Mouse (Mus musculus) hindlimb bud, embryonic 11.5 days (tissue): Measurements from ENCODE around the gene Grin2b.

Source experiments
- DNase-seq: peaks from one replicate; pipeline ENCODE4 v3.0.0-alpha.2; 2012; ENCODE audit warnings: low read depth, low spot score; ENCODE audit errors: extremely low spot score

Grin2b gene

DNA sequence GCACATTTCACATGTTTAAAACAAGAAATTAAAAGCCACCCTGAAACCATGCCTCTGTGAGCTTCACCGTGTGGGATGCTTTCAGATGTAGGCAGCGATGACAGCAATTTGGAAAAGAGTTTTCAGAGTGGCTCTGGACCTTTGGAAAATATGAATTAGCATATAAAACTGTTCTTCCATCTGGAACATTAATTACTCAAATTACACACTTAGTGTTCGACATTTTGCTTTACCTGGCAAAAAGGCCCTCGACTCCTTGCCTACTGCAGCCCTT is 162.3 kb downstream of the Grin2b start:
- DNase-seq: no peak

DNA sequence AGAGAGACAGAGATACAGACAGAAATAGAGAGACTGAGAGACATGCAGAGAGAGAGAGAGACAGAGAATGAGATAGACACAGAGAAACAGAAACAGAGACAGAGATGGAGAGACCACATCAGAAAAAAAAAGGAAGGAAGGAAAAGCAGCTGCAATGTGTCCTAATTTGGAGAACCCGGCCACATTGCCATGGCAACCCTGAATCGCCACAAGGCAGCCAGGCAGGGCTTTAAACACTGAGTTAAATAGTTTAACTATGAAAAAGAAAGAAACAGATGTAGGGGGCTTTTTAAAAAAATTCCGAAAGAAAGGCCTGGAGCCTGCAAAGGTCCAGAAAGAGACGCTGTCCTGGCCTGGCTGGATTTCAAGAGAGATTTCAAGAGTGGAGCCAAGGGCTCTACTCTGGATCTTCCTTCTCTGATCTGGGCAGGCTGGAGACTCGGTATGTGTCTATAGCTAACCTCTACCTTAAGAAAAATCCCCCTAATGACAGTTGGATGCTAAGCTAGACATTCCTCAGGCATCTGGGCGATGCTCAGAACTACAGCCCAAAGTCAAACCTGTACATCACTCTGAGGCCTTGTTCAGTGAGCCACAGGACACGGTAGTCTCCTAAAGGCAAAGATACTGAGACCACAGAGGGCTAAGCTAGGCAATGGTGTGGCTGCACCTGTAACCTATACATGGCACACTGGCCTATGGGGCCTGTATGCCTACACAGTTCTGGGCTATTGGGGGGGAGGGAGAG is 162.8 kb downstream of the Grin2b start:
- no peak for DNase-seq

DNA sequence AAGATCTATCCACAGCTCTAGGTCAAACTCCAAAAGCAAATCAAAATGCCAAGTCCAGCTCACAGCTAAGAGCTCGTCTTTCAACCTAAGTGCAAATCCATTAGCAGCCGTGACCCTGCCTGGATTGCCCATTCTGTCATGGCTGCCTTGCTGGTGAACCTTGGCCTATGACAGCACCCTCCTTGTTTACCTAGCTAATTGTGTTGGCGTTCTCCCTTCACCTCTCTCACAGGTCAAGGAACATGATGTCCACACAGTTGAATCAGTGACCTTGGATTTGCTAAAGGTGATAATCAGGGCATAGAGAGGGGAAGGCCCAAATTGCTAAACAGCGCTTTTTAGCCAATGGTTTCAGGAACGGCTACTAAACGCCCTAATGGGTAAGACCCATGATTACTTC is 165.2 kb downstream of the Grin2b start:
- DNase-seq: no peak

DNA sequence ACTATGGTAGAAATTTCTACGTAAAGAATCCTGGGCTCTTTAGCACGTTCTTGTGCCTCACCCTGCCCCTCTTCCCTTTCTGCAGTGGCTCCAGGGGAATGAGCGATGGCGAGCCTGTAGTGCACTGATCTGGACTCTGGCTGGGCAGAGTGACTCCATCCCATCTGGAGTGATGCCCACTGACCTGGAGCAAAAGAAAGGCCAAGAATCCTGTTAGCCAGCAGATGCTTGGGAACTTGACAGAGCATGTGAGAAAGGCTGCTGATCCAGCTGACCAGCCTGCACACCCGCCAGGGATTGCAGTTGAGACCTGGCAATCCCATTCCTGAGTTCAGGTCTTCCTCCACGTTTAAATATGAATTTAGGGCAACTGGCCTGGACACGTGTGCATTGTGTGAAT is 178.6 kb downstream of the Grin2b start:
- DNase-seq: no peak

DNA sequence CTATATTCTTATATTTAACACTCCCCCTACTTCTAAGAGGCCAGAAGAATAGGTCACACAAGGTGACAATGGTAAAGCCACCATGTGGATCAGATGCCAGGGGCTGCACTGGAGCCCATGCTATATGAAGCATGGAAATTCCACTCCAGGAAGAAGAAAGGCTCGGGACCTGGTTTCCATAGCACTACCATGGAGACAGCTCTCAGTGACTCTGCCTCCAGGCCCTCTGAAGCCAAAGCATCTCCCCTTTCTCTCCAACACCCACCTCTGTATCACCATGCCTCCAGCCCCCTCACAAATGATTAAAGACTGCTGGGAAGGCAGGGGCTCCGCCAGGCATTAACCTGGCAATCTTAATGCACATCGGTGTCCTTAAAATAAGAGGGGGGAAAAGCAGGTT is 179.4 kb downstream of the Grin2b start:
- DNase-seq: no peak

DNA sequence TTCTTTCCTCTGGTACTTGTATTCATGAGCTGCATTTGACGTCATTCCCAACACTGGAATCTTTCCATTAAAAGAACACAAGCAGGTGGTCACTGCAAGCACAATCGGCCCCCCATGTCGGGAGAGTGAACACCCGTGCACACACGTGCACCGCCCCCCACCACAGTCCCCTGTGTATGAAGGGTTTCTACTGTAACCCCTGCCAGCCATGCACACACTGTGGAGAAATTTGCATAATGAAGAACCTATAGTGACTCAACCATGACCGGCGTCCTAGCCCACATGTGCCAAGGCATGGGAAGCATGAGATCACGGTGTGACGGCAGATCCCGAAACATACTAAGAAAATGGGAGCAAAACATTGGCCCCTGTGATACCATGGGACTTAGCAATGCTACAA is 179.9 kb downstream of the Grin2b start:
- DNase-seq: no peak

DNA sequence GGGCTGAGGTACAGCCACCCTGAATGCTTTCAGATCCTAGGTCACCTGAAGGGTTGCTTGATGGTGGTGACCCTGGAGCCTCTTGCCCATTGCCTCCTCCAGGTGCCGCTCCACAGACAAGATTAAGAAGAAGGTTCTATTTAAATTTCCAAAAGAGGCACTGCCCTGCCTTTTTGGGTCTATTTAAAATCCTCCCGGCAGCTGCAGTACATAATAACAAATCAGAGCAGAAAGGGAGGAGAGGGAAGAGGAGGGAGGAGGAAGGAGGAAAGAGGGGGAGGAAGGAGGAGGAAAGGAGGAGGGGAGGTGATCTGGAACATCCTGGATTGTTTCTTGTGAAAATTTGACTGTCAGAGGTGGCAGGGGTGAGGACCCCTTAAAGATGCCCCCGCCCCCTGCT is 197.2 kb downstream of the Grin2b start:
- DNase-seq: no peak

DNA sequence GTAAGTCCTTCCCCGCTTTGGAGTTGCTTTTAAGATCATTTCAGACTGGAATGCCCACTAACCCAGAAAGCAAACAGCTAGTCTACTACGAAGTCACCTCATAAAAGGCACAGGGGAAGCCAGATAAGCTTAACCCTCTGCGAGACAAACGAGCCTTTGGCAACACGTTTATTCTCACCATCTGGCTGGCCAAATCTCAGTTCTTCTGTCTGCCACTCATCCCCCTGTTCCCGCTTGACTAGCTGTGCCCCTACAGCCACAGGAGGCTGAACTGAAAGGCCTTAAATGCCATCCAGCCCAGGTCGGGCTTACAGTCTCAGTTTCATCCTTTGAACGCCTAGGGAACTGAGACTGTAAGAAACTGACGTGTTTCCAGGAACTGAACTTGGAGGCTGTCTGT is 200.8 kb downstream of the Grin2b start:
- DNase-seq: no peak

DNA sequence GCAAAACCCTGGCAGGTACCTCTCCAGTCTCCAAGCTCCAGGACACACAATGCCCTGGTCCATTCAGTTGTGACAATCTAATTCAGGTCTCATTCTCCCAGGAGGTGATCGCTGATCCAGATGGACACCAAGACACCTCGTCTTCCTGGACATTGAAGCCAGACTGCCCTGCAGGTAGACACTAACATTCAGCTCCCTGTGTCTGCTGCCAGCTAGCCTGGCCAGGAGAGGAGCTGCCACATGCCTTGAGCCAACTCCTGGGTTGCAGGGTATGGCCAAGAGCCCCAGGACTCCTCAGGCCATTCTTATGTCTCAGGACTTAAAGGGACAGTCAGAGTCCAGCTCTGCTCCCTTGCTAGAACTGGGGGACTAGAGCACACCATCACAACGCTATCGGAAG is 201.8 kb downstream of the Grin2b start:
- no peak for DNase-seq

DNA sequence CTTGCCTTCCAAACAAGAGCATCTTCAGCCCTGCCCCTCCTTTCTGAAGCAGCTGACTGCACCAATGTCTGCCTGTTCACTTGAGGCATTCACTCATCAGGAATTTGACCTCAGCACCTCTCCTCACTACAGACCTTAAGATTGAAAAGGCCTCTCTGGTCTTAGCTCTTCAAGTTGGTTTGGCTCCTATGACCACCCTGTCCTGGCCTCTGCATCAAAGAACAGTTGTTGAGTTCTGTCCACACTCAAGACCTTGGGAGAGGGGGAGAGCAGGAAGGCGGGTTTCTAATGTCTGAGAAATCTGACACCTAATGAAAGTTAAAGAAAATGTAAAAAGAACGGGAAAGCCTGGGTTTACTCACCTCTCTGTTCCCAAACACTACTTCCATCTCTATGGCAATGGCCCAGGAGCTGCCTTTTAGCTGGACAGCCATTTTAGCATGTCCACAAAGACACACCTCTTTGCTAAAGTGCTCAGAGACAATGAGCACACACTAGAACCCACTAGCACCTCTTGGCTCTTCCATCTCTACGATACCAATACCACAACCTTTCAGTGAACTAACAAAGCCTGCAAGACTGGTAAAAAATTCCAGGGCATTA is 202.5 kb downstream of the Grin2b start:
- DNase-seq: no peak

DNA sequence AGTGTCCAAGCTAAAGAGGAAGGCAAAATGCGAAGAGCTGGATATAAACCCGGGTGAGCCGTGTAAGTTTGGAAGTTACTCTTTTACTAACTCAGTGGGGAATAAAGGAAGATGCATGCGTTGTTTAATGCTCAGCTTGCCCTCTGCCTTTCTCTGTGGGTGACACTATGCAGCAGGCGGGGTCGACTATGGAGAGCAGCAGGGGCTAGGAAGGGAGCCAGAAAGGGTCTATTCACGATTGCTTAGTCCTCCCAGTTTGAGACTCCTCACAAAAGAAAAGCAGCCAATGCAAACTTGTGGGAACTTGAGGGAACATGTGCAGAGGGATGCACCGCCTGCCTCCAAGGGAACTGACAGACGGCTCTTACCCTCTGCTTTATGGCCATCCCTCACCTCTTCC is 211.5 kb downstream of the Grin2b start:
- DNase-seq: no peak

DNA sequence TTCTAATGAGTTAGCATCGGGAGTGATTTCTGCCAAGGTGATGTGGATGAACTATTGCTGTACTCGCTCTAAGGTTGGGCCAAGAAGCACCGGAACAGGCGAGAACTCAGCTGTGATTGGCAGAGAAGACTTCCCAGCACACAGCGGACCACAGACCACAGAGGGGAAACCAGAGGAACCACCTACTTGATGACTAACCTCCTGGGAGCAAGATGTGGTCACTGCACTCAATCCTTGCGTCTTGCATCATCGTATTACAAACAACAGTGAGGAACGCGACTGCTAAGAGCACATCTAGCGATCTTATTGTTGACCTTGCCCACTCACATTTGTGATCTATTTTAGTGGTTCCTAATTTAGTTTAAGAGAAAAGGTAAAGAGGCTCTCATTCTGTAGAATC is 213.7 kb downstream of the Grin2b start:
- DNase-seq: no peak

DNA sequence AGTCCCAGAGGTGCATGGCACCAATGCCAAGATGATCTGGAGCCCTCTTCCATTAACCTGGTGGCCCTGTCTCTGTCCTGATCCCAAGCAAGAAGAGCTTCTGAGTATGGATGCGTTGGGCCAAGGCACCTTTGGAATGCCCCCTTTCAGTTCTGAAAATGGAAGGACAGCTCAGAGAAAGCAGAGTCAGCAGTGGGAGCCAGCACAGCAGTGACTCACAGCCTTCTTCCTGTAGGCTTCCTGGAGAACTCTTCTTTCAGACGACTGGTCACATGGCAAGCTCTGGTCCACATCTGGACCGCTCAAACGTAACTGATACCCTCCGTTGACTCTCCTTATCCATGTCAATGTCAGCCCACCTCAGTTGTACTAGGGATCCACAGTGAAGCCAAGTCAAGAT is 221.6 kb downstream of the Grin2b start:
- no peak for DNase-seq

DNA sequence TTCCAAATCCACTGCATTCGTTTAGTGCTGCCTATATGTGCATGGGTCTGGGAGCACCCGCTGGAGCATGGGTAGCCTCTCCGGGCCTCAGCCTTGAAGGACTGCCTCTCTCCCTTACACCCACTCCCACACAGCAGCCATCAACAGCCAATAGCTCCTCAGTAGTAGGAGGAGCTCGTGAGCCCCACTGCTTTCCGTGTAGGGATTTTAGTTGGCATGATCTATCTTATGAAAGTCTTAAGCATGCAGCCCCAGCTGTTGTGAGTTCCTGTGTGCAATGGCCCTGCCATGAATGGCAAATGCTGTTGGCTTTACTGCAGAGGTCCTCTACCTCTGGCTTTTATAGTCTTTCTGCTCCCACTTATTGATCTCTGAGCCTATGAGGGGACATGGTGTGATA is 227.8 kb downstream of the Grin2b start:
- DNase-seq: no peak

DNA sequence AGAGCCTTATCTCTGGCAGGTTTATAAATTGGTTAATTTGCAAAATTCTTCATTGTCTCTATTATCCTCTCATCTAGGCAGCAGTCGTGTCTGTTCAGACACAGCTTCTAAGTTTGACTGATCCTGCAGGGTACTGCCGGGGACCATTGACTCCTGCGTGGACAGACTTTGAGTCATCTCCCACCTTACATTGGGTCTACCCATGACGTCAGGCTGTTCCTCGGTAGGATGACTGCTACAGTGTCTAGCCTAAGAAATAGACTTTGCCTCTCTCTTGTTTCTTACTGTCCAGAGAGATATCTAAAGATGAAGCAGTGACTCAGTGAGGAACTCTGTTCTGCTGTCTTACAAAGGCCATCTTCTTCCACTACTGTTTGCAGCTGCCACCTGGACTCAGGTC is 229.0 kb downstream of the Grin2b start:
- no peak for DNase-seq

DNA sequence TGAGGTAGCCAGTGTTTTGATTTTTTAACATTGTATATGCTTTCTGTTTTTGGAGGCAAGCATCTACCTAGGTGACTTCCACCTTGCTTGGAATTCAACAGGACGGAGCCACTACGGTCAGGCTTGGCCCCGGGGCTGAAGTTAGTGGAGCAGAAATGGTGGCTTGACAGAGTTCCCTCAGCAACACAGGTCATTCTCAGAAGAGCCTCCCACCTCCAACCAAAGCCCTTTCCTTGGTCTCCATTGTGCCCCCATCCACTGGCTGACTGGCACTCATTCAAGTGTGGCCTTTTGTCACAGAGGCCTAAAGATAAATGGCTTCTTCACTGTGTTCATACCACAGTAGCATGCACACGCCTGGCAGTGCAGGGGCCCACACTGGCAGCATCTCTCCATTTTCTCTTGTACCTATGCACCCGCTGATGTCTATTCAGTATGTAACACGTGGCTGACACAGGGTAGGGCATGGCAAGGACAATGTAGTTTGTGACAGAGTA is 230.1 kb downstream of the Grin2b start:
- DNase-seq: no peak

DNA sequence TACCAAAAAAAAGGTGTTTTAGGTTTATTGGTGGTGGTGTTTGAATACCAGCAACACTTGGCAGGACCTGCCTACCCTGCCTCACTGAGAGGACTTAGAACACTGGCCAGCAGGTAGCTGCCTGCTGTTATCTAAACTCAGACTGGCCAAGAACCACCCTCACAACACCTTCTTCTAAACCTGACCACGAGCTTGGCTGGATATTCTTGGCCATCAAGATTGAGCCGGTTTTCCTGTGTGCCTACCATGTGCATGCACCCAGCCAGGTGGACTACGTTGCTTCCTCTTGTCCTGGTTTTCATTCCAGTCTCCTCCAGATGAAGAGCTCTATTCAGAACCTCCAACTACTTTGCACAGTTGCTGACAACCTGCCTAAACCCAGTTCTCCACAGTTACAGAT is 240.4 kb downstream of the Grin2b start:
- no peak for DNase-seq

DNA sequence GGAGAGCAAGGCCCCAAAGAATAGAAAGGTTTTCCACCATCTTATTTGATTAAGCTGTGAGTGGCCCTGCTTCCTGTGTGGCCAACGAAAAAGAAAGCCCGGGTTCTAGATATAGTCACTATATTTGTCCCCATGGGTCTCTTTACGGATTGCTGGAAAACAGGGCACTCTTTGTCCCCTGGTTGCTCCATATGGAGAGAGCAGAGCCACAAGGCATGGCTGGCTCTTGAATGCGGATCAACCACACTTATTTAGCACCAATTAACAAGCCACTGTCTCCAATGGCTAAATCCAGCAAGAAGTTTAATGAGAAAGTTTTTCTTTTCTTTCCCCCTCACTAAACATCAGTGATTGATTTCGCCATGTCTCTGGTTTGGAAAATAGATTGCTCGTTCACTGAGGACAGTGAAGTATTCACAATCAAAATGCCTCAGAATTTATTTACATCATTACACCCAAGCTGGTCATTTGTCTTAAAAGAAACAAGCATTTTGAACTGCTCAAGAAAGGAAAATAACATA is 240.9 kb downstream of the Grin2b start:
- no peak for DNase-seq

DNA sequence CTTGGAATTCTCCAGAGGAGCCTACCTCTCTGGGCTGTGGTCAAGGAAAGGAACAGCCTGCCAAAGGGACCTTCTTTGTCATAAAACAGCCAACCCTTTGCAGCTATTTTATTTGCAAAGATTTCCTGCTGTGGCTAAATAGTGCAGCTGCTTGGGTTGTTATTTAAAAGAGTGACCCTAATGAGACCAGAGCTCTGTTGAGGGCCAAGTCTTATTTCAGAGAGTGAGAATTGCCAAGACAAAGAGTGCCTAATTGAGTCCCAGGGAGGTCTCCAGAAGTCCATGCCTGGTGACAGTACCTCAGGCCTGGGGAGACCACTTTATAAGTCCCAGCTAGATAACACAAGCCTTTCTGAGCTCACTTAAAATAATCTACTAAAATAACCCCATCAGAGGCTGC is 255.6 kb downstream of the Grin2b start:
- DNase-seq: no peak

DNA sequence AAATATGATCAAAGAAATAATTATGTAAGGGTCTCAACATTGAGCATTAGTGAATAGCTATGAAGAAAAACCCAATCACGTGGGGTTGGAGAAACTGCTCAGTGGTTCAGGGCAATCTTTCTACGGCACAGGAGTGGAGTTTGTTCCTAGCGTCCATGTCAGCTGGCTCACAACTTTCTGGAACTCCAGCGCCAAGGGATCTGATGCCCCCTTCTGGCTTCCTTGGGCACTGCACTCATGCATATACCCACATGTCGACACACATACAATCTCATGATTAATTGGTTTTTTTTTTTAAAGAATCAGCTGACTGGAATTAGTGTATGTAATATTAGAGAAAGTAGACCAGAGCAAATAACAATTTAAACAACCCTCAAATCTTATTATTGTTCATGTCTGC is 258.7 kb downstream of the Grin2b start:
- DNase-seq: no peak

DNA sequence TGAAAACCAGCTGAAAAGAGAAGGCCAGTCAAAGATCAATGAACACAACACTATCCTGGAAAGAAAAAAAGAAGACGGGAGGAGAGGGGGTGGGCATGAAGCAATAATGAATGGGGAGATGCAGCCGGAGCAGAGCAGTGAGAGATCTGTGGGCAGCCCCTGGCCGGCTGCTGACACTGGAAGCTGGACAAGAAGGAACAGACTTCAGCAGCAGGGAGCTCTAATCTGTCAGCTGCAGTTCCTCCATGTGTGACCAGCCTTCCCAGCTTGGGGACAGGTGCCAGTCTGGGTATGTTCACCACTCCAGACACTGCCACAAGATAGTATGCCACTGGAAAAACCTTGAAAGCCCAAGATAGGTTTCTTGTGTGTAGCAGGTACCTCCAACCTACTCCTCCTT is 261.2 kb downstream of the Grin2b start:
- no peak for DNase-seq

DNA sequence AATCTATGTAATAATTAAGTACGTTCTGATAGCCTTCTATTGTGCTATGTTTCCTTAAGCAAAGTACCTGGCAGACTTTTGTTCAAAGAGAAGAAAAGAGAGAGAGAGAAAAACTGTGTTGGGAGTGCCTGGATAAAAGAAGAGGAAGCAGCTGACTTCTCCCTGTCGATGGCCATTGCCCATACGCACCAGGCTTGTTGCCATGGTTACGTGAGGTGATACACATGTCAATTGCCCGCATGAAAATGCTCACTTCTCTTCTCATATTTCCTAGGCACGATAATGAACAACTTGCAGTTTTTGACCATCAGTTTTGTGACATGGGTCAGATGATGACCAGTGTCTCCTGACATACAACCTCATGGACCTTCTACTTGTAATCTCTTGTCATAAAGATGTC is 262.2 kb downstream of the Grin2b start:
- DNase-seq: no peak
